Mouse (Mus musculus) cerebellum, postnatal 25 days (tissue): Measurements from ENCODE around the gene Gm27027.

Source experiments
- DNase-seq, 2 experiments: peaks; one replicate each; pipeline ENCODE4 v3.0.0; 2021; ENCODE audit warnings: mixed read lengths in 2 of 2

Gm27027 gene

GRCm38 (mm10) chr2:93996254-93996653 is at the start of gene Gm27027:
Gm27027 (minus strand) TSS chr2:93996354.
- no peak for DNase-seq

- DNase-seq = peak; percentile 34 to 53
Observed at GRCm38 (mm10) chr2:94045411-94046090, 49.4 kb upstream of the Gm27027 start.

- no peak for DNase-seq
Observed at GRCm38 (mm10) chr2:94044174-94044573, 48.0 kb upstream of the Gm27027 start.

GRCm38 (mm10) chr2:94043662-94044061 is 47.5 kb upstream of the Gm27027 start:
- DNase-seq = no peak

- DNase-seq = no peak
Observed at GRCm38 (mm10) chr2:94042461-94042860, 46.3 kb upstream of the Gm27027 start.

- DNase-seq = no peak
Observed at GRCm38 (mm10) chr2:94040391-94041125, 44.4 kb upstream of the Gm27027 start.

GRCm38 (mm10) chr2:94035428-94036331 is 39.5 kb upstream of the Gm27027 start:
- DNase-seq = peak; percentile 89 to 90

GRCm38 (mm10) chr2:94030602-94031001 is 34.4 kb upstream of the Gm27027 start:
- DNase-seq = no peak

GRCm38 (mm10) chr2:94024637-94025036 is 28.5 kb upstream of the Gm27027 start:
- DNase-seq = no peak

GRCm38 (mm10) chr2:94010335-94011291 is 14.5 kb upstream of the Gm27027 start, which contains the start of gene Alkbh3:
Alkbh3 (minus strand) TSS chr2:94010807.
- DNase-seq = peak; percentile 96

GRCm38 (mm10) chr2:94002331-94002730 is 6.2 kb upstream of the Gm27027 start:
- peak; percentile 87 to 94 for DNase-seq

- no peak for DNase-seq
Observed at GRCm38 (mm10) chr2:94001918-94002317, 5.8 kb upstream of the Gm27027 start.

GRCm38 (mm10) chr2:94001411-94001810 is 5.3 kb upstream of the Gm27027 start:
- DNase-seq = no peak

GRCm38 (mm10) chr2:93992810-93993209 is 3.3 kb downstream of the Gm27027 start:
- no peak for DNase-seq

GRCm38 (mm10) chr2:93992259-93992658 is 3.9 kb downstream of the Gm27027 start:
- DNase-seq = no peak

- no peak for DNase-seq
Observed at GRCm38 (mm10) chr2:93991336-93991735, 4.8 kb downstream of the Gm27027 start.

- no peak for DNase-seq
Observed at GRCm38 (mm10) chr2:93988440-93988839, 7.7 kb downstream of the Gm27027 start.

GRCm38 (mm10) chr2:93982457-93983235 is 13.5 kb downstream of the Gm27027 start:
- no peak for DNase-seq

GRCm38 (mm10) chr2:93979249-93980120 is 16.7 kb downstream of the Gm27027 start:
- DNase-seq = peak; percentile 42 to 68
